Mouse (Mus musculus) embryo, embryonic 11.5 days (tissue): ENCODE results near the gene Pdlim4.

Experiments used
- DNase-seq: peaks from one replicate; pipeline ENCODE4 v3.0.0-alpha.2; 2012; ENCODE audit warnings: low read depth, low spot score

Pdlim4 gene

DNA sequence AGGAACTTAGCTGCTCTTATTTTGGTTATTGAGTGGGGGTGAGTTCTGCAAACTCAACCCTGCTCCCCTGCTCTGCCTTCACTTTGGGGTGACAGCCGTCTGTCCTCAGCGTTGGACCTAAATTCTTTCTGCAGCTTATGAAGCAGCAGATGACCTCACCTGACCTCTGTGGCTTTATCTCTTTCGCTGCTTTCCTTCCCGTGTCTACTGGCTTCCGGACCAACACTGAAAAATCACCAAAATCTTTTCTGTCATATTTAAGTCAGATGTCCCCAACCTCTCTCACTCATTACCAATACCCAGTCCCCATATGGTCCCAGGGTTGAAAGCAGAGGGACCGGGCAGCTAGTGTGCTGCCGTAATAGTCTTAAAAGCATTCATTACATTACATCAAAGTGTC, 23.4 kb upstream of the Pdlim4 start:
- no peak for DNase-seq

DNA sequence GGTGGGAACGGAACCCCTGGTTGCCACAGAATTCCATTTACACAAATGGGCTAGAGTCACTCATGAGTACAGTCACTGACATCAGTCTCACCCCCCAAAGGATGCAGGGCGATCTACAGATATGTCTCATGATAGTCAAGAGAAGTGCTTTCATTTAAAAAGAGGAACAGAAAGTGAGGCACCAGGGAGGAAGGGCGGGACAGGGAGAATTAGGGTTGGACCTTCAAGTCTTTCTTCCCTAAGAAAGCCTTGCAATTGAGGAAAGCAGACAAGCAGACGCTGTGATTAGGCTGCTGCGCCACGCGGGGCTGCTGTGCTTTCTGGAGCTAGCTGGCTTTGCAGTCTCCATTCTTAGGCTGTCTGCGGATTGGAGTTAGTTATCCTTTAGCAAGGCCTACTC, 22.9 kb upstream of the Pdlim4 start:
- no peak for DNase-seq

GRCm38 (mm10) chr11:54090091-54090879, 21.5 kb upstream of the Pdlim4 start:
- DNase-seq = no peak

DNA sequence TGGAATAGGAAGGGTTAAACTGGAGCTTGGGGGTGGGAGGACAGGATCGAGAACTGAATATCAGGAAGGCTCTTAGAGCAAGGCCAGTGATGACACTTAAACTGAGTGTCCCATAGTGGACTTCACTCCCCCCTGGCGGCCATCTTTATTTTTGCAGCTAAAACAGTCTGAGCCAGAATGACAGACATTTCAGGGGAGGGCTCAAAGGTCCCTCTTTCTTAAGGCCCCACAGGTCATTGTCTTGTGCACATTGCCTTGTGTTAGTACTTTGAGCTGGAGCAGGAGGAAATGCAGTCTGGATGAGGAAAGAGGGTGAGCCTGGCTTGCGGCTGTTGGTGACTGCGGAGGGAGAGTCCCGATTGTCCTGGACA, 20.1 kb upstream of the Pdlim4 start:
- DNase-seq = no peak

DNA sequence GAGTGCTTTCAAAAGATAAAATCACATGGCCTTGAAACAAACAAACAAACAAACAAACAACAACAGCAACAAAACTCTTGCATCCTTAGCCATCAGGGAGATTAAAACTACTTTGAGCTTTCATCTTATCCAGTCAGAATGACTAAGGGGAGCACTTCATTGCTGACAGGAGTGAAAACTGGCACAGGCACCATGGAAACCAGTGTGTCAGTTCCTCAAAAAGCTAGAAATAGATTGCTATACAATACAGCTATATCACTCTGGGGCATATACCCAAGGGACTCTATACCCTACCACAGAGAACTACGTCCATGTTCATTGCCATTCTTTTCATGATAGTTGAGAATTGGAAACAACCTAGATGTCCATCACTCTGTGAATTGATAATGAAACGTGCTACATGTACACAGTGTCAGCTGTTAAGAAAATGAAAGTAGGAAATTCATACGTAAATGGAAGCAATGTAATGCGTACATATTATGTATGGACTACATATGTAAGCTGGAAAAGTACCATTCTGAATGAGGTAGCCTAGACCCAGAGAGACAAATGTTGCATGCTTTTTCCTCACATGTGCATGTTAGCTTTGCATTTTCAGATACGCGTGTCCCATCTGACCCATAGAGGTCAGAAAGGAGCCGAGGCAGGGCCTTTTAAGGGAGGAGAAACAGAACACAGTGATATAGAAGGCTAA, 19.6 kb upstream of the Pdlim4 start:
- no peak for DNase-seq

DNA sequence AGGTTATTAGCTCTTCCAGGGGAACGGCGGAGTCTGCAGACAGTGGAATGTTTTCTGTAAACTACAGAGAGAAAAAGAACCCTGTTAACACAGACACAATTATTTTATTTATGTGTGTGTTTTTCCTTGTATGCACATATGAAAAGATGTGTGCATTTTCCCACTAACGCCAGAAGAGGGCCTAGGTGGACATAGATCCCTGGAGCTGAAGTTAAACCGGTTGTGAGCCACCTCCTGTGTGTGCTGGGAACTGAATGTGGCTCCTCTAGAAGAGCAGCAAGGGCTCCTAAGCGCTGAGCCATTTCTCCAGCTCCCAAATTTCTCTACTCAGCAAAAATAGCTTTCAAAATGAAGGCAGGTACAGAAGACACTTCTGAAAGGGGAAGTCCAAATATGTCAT, 17.0 kb upstream of the Pdlim4 start:
- DNase-seq = no peak

GRCm38 (mm10) chr11:54084976-54085375, 16.2 kb upstream of the Pdlim4 start:
- DNase-seq = no peak

DNA sequence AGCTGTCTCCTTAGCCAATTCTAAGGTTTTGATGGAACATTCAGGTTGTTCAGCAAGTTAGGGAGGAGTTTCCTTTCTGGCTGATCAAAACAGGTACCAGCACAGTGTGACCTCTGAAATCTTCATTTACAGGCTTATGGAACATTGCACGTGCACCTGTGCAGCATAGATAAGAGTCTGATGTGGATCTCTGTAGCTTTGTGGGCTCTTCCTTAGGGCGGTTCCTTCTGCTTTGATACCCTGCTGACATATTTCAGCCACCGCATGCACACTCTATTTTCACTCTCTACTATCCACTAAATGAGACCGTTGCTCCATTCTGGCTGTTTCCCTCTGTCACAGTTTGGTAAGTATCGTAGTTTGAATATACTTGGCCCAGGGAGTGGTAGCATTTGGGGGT, 13.9 kb upstream of the Pdlim4 start:
- no peak for DNase-seq

GRCm38 (mm10) chr11:54080435-54080834, 11.6 kb upstream of the Pdlim4 start:
- DNase-seq = no peak

DNA sequence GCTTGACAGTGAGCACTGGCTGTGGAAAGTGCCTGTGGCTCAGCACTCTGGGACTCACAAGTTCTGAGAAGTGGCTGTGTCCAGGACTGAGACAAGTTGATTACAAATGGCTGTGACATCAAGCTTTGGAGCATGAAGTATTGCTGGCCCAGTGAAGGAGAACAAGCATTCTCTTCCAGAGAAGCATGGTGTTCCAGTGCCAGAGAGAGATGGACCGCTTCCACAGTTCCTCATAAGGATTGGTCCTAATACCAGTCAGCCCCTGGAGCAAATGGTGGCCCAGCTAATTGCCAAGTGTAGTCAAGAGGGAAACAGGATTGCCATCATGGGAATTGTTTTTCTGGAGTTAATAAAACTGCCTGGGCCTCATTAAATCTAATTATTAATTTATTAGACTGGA, 7.3 kb upstream of the Pdlim4 start:
- no peak for DNase-seq

GRCm38 (mm10) chr11:54075353-54075752, 6.5 kb upstream of the Pdlim4 start:
- no peak for DNase-seq

GRCm38 (mm10) chr11:54073291-54073690, 4.5 kb upstream of the Pdlim4 start:
- no peak for DNase-seq

- no peak for DNase-seq
Measured at GRCm38 (mm10) chr11:54071726-54072445, 3.1 kb upstream of the Pdlim4 start.

GRCm38 (mm10) chr11:54067996-54068519, 756 bp downstream of the Pdlim4 start:
- no peak for DNase-seq

- DNase-seq = no peak
Measured at GRCm38 (mm10) chr11:54067318-54067995, 1.4 kb downstream of the Pdlim4 start.

DNA sequence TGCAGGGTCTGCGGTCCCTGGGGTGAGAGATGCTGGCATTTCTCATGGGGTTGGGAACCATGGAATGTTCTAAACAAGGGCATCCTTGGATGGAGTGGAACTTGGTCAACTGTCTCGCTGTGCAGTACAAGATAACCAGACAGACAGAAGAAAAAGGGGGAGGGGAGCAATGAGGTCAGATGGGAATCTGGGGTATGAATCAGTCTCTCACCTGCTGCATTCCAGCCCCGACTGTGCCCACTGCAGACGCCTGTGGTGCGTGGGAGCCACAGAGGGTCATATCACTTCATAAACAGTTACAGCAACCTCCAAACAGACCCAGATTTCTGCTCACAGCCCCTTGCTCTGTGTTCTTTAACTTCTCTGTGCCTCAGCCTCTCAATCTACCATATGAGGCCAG, 2.4 kb downstream of the Pdlim4 start:
- DNase-seq = no peak

DNA sequence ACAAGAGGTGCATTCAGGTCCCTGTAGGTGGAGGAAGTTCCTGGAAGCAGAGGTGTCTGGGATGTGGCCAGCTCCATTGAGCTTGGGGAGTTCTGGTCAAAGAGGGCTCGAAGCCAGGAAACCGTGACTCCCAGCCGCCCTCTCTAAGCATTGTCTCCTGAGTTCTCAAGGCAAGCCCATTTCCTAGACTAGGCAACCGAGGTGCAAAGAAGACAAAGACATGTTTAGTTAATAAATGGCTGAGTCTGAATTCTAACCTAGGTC, 3.0 kb downstream of the Pdlim4 start:
- no peak for DNase-seq

DNA sequence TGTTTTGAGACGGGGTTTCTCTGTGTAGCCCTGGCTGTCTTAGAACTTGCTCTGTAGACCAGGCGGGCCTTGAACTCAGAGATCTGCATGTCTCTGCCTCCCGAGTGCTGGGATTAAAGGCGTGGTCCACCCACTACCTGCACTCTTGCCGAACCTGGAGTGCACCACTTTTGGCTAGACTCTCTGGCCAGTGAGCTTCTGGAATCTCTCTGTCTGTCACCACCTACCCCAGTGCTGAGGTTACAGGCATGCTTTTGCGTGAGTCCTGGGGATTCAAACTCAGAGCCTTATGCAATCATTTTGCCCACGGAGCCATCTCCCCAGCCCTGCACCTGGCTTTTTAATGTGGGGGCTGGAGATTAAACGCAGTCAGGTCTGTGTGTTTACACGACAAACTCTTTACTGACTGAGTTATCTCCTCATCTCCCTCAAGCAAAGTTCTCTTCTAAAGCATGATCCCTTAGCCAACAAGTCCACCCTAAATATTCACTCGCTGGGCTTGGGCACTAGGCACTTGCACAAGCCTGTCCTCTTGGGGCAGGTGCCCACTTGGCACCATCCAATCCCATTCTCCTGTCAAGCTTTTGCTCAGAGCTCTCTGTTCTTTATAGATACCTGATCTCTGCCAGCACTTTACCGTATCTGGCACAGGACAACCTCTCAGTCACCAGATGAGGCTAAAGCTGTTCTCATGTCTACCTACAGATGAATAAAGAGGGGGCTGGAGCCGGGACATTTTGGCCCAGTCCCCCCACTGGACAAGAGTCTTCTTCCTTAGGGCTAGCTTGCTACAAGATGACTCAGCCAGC, 3.5 kb downstream of the Pdlim4 start:
- no peak for DNase-seq

DNA sequence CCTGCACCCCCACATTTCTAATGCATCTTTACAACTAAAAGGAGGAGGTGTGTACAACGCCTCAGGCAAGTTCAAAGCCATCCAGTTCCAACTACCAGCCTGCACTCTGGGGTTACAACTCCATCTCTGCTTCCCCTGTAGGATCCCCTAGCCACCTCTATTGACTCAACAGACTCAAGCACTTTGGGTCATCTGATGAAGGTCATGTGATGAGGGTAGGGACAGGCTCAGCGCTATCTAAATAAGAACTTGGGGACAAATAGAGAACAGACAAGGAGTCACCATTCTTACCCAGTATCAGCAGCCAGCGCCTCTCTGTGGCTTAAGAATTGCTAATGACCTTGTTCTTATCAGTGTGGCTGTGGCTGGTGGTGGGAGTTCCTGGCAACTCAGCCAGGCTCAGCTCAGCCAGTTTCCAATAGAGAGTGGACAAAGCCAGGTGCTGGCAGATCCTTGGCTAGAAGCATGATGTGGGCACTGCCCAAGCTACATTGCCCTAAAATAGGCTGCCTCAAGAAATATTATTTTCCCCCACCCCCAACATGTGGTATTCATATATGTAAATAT, 4.3 kb downstream of the Pdlim4 start:
- DNase-seq = no peak

- no peak for DNase-seq
Measured at GRCm38 (mm10) chr11:54063472-54063775, 5.4 kb downstream of the Pdlim4 start.
